Mouse (Mus musculus): ENCODE measurements around the gene Cklf. TPM values are rescaled to one million over a fixed set of nuclear protein-coding genes. Genes with fewer than 3 reads are reported as not detected.
"Not testable (repeated sequence)": the region's sequence is repeated elsewhere in the genome, so short reads cannot be mapped to it uniquely, and the experiment has no call there.

Cklf gene
- polyA plus RNA-seq, 1 experiment = 63.5 TPM

DNA sequence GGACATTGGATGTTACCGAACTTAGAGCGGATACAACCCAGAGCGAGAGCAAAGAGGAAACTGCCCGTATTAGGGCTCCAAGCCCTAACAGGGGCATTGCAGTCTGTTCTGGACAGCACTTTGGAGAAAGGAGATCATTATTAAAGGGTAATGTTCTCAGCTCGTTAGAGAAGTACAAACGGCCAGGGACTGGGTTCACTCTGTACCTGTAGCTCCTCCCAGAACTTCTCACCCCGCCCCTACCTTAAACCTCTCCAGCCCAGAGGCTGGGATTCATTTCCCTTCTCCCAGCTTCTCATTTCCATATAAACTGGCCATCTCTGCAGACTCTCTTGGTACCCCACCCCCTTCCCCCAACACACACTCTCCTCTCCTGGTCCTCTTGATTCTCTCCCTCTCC, 800 bp downstream of the Cklf start:
- H3K4me3 ChIP-seq (ENCODE audit: insufficient read depth, low read length) = peak overlapping the region; percentile 95
- peaks cover 29% of the 10 kb centered on the region for H3K4me1 ChIP-seq (ENCODE audit: control insufficient read depth, insufficient read depth, low read length)
- H3K27ac ChIP-seq (ENCODE audit: insufficient read depth, low read depth, low read length) = 0 out of 2 replicates have a peak overlapping the region, but pooled peaks have one; percentile 18
- TF ChIP-seq POLR2A (IDR thresholded peaks at IDR 0.05; ENCODE audit: borderline replicate concordance, low read depth, low read length) = no peak
- no peak for TF ChIP-seq CTCF (IDR thresholded peaks at IDR 0.05; ENCODE audit: low read depth, low read length)

DNA sequence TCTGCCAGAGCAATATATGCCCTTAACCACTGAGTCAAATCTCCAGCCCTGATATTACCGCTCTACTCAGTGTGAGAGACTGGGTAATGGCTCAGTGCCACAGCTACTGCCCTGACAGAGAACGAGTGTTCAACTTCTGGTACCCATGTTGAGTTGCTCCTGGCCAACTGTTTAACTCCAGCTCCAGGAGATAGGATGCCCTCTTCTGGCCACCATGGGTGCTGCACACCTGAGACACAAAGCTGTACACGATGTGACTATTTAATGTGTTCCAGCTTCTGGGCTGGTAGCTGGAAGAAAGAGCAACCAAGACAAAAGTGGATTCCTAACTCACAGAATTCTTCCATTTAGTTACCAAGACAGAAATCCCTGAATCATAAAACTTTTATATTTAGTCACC, 2.4 kb downstream of the Cklf start:
- Histone ChIP-seq H3K4me1 (ENCODE audit: control insufficient read depth, insufficient read depth, low read length) (peaks cover 23% of the 10 kb centered on the region), H3K4me3 (ENCODE audit: insufficient read depth, low read length) (no peak overlapping the region), H3K27ac (ENCODE audit: insufficient read depth, low read depth, low read length) (no peak overlapping the region)
- TF ChIP-seq POLR2A (IDR thresholded peaks at IDR 0.05; ENCODE audit: borderline replicate concordance, low read depth, low read length) (no peak), CTCF (IDR thresholded peaks at IDR 0.05; ENCODE audit: low read depth, low read length) (peak; percentile 24; the same call in 1 of the 2 replicates)

DNA sequence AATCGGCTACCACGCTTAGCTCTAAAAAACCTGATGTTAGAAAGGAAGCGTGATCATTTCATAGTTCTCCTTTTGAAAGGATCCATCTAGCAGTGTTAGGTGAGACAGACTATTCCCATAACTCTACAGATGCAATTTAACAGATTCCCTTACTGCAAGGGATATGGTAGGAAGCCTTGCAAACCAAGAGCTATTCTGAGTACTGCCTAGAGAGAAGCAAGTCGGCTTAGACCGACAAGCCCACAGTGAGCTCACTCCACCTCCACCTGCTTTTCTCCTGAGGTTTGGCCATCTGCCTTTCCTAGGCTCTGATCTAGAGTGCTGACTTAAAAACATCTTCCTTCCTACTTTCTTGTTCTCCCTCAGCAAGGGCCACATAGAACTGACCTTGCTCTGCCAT, 11.1 kb downstream of the Cklf start:
- not testable (repeated sequence) for H3K4me1 ChIP-seq (ENCODE audit: control insufficient read depth, insufficient read depth, low read length); H3K27ac ChIP-seq (ENCODE audit: insufficient read depth, low read depth, low read length); H3K4me3 ChIP-seq (ENCODE audit: insufficient read depth, low read length)

DNA sequence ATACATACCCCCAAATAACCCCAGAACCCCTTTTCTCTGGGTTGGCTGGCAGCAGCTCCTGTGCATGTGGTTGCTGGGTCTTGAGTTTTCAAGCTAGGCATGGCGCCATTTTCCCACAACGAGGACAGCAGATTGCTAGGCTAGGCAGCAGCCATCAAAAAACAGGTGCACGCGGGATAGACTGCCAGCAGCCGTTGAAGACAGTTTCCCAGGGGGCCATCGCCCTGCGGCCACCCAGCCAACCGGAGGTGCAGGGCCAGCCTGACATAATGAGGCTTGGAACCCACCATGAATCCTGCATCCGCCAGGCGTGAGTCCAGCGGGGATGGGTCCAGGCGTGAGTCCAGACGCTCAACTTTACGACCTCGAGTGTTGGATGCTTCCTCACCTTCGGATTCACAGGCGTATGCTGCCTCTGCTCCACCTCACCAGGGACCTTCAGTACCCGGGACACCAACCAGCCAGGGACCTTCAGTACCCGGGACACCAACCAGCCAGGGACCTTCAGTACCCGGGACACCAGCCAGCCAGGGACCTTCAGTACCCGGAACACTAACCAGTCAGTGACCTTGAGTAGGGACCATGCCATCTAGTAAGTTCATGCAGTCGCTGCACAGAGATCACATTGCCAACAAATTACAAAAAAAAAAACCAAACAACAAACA, 13.7 kb downstream of the Cklf start:
- H3K4me1 ChIP-seq (ENCODE audit: control insufficient read depth, insufficient read depth, low read length); H3K4me3 ChIP-seq (ENCODE audit: insufficient read depth, low read length); H3K27ac ChIP-seq (ENCODE audit: insufficient read depth, low read depth, low read length): not testable (repeated sequence)

DNA sequence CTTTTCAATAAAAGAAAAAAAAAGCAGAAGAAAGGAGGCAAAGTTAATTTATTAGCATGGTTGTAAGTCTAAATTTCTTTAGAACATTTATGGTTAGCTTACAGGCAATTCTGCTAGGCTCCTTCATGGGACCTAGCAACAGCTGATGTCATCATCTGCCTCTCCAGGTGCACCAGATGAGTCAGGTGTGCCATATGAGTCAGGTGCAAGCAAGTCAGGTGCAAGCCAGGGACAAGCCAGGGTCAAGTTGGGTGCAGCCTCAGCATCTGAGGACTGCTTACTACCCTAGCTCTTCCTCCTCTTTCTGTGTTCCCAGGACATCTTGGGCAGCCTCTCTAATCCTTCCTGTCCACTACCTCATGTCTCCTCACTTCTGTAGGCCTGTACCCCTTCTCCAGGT, 17.7 kb downstream of the Cklf start:
- TF ChIP-seq POLR2A (IDR thresholded peaks at IDR 0.05; ENCODE audit: borderline replicate concordance, low read depth, low read length) (no peak), CTCF (IDR thresholded peaks at IDR 0.05; ENCODE audit: low read depth, low read length) (no peak)
- H3K4me3 ChIP-seq (ENCODE audit: insufficient read depth, low read length) = no peak overlapping the region
- no peak overlapping the region for H3K27ac ChIP-seq (ENCODE audit: insufficient read depth, low read depth, low read length)
- H3K4me1 ChIP-seq (ENCODE audit: control insufficient read depth, insufficient read depth, low read length) = no peaks in the 10 kb centered on the region

DNA sequence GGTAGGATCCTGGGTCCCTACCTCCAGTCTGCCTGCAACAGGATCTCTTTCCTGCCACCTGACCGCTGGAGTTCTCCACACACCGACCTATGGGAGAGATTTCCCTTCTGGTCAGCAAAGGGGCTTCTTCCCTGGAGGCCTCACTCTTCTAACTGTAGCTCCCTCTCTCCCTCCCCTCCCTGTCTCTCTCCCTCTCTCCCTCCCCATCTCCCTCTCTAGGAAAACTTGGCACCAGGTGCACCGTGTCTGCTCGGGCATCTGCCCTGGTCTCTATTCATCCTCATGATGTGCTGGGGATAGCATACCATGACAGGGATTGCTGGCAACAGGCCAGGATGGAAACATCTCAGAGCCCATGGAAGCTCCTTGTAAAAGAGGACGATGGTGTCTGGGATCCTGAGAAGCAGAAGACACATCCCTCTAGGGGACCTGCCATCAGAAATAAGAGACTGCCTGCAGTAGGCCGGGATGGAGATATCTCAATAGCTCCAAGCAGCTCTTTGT, 18.3 kb downstream of the Cklf start:
- TF ChIP-seq POLR2A (IDR thresholded peaks at IDR 0.05; ENCODE audit: borderline replicate concordance, low read depth, low read length) = no peak
- no peak for TF ChIP-seq CTCF (IDR thresholded peaks at IDR 0.05; ENCODE audit: low read depth, low read length)
- H3K4me3 ChIP-seq (ENCODE audit: insufficient read depth, low read length) = no peak overlapping the region
- no peak overlapping the region for H3K27ac ChIP-seq (ENCODE audit: insufficient read depth, low read depth, low read length)
- no peaks in the 10 kb centered on the region for H3K4me1 ChIP-seq (ENCODE audit: control insufficient read depth, insufficient read depth, low read length)

DNA sequence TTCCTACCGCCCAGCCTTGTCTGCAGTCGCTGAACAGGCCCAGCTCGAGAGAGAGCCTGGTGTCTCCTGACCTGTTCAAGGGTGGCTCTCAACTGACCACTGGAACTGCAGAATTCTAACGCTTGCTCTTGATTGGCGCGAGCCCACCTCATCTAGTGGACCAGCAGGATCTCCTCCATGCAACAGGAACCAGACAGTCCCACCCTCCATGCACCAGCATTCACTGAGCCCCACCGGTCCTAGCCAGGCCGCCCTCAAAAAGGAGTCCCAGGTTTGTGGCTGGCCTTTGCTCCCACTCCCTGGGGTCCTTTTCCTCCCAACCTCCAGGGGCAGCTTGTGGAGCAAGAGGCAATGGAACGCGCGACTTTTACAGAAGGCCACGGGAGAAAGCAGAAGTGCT, 42.4 kb downstream of the Cklf start, which contains the start of gene Cmtm2a:
TSS of gene Cmtm2a (minus strand) at position 101 of the 400 bp plus-strand sequence.
- not testable (repeated sequence) for H3K4me1 ChIP-seq (ENCODE audit: control insufficient read depth, insufficient read depth, low read length); H3K27ac ChIP-seq (ENCODE audit: insufficient read depth, low read depth, low read length); H3K4me3 ChIP-seq (ENCODE audit: insufficient read depth, low read length)

- TF ChIP-seq CTCF (IDR thresholded peaks at IDR 0.05; ENCODE audit: low read depth, low read length) (no peak), POLR2A (IDR thresholded peaks at IDR 0.05; ENCODE audit: borderline replicate concordance, low read depth, low read length) (no peak)
- no peak overlapping the region for H3K4me3 ChIP-seq (ENCODE audit: insufficient read depth, low read length)
- no peaks in the 10 kb centered on the region for H3K4me1 ChIP-seq (ENCODE audit: control insufficient read depth, insufficient read depth, low read length)
- no peak overlapping the region for H3K27ac ChIP-seq (ENCODE audit: insufficient read depth, low read depth, low read length)
Measured at GRCm38 (mm10) chr8:104294396-104294795, 43.7 kb downstream of the Cklf start.

GRCm38 (mm10) chr8:104301577-104301976, 50.9 kb downstream of the Cklf start:
- not testable (repeated sequence) for H3K27ac ChIP-seq (ENCODE audit: insufficient read depth, low read depth, low read length); H3K4me3 ChIP-seq (ENCODE audit: insufficient read depth, low read length); H3K4me1 ChIP-seq (ENCODE audit: control insufficient read depth, insufficient read depth, low read length)

- H3K4me3 ChIP-seq (ENCODE audit: insufficient read depth, low read length); H3K4me1 ChIP-seq (ENCODE audit: control insufficient read depth, insufficient read depth, low read length); H3K27ac ChIP-seq (ENCODE audit: insufficient read depth, low read depth, low read length): not testable (repeated sequence)
Measured at GRCm38 (mm10) chr8:104302536-104302935, 51.9 kb downstream of the Cklf start.

DNA sequence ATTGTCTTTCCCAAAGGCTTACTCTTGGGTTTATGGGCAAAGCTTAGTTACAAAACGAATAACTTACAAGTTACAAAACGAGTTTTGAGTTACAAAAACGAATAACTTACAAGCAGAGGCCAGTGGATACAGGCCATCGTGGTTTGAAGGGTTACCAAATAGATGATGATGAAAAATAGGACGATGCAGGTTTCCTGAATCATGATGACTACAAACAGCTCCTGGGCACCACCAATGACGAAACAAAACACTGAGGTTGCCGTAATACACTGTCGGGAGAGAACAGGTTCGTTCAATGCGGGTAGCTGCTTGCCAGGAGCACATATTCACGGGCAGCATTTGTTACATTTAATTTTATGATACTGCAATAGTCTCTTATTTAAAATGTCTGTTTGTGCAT, 54.3 kb downstream of the Cklf start:
- H3K27ac ChIP-seq (ENCODE audit: insufficient read depth, low read depth, low read length) = no peak overlapping the region
- peaks cover 3% of the 10 kb centered on the region for H3K4me1 ChIP-seq (ENCODE audit: control insufficient read depth, insufficient read depth, low read length)
- H3K4me3 ChIP-seq (ENCODE audit: insufficient read depth, low read length) = no peak overlapping the region
- no peak for TF ChIP-seq POLR2A (IDR thresholded peaks at IDR 0.05; ENCODE audit: borderline replicate concordance, low read depth, low read length)
- TF ChIP-seq CTCF (IDR thresholded peaks at IDR 0.05; ENCODE audit: low read depth, low read length) = no peak

DNA sequence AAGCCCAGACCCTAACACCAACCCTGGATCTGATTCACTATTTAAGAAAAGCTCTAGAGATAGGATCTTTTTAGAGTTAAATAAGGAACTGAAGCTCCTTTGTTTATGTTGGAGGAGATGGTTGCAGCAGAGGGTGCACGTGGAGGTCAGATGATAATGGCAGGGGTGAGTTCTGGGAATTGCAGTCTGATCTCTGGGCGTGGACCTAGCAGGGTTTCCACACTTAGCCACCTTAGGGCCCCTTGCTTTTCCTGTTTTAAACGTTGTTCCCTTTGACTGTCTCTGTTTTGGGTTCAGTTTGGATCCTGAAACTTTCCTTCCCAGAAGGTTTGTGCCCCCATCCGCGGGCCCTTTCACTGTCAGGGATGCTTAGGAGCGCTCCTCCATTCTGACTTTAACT, 57.7 kb downstream of the Cklf start:
- H3K4me3 ChIP-seq (ENCODE audit: insufficient read depth, low read length); H3K4me1 ChIP-seq (ENCODE audit: control insufficient read depth, insufficient read depth, low read length); H3K27ac ChIP-seq (ENCODE audit: insufficient read depth, low read depth, low read length): not testable (repeated sequence)

GRCm38 (mm10) chr8:104309441-104310155, 58.9 kb downstream of the Cklf start, which contains the start of the genes Gm45711 and Cmtm1:
Gm45711 (minus strand) TSS chr8:104310081.
Cmtm1 (minus strand) TSS chr8:104310145.
- not testable (repeated sequence) for H3K4me1 ChIP-seq (ENCODE audit: control insufficient read depth, insufficient read depth, low read length); H3K4me3 ChIP-seq (ENCODE audit: insufficient read depth, low read length); H3K27ac ChIP-seq (ENCODE audit: insufficient read depth, low read depth, low read length)

GRCm38 (mm10) chr8:104312023-104312422, 61.4 kb downstream of the Cklf start:
- not testable (repeated sequence) for H3K4me3 ChIP-seq (ENCODE audit: insufficient read depth, low read length); H3K27ac ChIP-seq (ENCODE audit: insufficient read depth, low read depth, low read length); H3K4me1 ChIP-seq (ENCODE audit: control insufficient read depth, insufficient read depth, low read length)

Measured in bone marrow macrophage, adult 2 months (primary cell).